Mouse (Mus musculus) monocyte, adult 5-6 weeks (primary cell): ENCODE data around the gene Cerkl. TPM values are rescaled to one million over a fixed set of nuclear protein-coding genes. Genes with fewer than 3 reads are reported as not detected.

Experiments used
- ATAC-seq: fragments of 153-309, 156-312 bp; replicated peaks from 2 replicates; pipeline ENCODE4 v1.8.0; 2017; ENCODE audit warnings: mild to moderate bottlenecking; ENCODE audit not compliant: low TSS enrichment, insufficient number of reproducible peaks, severe bottlenecking, poor library complexity, low FRiP score
- total RNA-seq: library from RNA; stranded (forward); fragments of 200-1000, 200-491, 200-594 nt; gene quantifications from 3 replicates; pipeline ENCODE4 v1.2.3, GENCODE M21; 2017

Cerkl gene
- total RNA-seq, 1 experiment from 2014 or later, result 38.2 TPM

DNA sequence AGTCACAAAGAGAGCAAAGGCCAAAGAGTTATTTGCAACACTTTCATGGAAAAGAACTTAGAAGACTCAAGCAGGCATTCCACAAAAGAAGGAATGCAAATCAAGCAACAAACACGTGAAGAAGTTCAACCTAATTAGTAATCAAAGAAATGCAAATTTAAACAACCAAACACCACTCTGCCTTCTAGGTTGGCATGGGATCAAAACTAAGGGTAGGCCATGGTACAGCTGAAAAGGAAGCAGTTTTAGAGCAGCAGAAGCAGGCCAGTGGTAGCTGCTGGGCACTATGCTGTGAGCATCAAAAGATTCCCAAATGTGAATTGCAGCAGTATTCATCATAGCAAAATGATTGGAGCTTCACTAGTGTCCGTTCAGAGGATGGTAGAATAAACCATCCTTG, 59.5 kb downstream of the Cerkl start:
- ATAC-seq, result no peak

DNA sequence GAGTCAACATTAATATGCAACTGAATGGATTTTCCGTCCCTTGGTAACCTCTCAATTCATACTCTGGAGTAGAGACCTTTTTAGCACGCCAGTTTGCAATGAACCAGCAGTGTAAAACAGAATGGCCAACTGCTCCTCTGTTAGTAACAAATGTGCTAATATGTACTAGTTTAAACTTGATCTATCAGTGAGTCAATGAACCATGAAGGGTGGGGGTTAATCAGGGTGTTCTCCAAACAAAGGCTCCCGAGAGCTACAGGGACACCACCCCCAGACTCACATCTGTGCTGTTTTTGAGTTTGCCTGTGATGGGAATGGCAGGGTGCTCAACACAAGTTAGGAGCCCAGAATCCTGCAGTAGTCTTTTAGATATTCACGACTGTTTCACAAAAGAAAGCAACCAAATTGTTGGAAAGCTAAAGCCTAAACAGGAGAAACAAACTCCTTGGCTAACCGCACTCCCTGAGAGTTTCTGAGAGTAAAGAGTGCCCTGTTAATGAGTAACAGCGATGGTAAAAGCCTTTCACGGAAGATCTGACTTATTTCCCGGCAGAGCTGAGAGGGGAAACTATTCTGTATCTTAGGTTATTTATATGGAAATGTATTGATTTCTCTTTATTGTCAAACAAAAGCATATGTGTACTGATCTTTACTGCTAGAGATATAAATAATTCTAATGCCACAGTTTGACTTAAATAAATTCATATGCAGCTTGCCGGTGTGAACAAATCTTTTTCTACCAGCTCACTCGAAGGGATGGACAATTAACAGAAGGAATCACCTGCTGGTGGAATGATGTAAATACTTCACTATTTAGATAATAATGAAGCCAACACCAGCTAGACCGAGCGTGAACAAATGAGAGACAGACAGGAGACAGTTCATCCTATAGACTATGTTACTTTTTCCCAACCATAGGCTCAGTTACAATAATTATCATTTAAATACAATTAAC, 77.2 kb downstream of the Cerkl start:
- no peak for ATAC-seq

DNA sequence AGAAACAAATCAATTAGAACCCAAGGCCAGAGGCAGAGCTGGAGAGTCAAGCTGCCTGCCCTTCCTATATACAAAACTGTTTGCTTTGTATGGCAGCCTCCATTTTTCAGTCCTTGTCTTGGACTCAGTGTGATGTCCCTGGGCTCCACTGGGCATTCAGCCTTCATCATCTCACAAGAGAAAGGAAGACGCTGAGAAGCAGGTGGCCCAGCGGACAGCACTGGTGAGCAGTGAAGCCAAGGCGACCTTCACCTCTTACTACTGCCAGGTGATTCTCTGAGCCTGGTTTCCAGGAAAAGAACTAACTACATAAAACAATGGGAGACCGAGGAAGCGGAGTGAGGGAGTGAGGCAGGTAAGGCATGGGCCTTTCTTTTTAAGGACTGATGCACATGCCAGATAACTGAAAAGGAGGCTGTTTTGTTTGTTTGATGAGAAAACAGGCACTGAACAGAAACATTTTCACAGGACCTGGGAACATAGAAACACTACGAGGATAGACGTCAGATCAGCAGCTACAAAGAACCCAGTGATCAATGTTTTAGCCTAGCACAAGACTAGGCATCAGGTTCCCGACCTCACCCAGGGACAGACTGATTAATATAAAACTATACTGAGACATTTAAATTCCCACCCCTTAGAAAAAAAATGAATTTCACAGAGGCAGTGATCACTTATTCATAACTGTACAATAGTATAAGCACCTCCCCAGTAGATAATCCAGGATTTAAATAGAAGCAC, 78.1 kb downstream of the Cerkl start:
- no peak for ATAC-seq

DNA sequence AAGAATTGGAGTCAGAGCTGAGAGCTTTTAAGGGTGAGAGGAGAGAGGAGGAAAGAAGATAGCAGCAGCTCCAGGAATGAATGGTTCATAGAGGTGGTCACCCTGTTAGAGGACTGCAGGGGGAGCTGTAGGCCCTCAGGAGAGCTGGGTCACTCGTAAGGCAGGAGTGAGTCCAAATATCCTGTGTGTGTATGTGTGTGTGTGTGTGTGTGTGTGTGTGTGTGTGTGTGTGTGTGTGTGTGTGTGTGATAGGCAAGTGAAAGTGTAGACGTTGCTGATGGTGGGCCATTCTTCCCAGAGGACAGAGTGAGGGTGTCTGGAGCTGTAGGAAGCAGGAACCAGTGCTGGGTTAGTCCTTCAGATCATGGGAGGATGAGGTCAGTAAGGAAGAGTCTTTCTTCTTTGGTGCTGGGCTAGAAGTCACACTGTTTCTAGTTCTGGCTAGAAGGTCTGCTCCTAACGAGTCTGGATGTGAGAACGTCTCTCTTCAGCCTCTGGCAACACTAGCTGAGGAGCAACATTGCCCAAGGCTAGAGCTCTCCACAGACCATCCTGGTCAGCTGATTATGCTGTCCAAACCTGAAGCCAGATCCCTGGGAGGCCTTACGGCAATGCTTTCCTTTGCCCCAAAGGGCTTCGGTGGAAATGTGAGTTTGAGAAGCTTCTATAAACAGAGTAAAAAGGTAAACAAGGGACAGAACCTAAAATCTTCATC, 83.9 kb downstream of the Cerkl start:
- ATAC-seq, result 0 out of 2 replicates have a peak, but pooled peaks have one; percentile 60

DNA sequence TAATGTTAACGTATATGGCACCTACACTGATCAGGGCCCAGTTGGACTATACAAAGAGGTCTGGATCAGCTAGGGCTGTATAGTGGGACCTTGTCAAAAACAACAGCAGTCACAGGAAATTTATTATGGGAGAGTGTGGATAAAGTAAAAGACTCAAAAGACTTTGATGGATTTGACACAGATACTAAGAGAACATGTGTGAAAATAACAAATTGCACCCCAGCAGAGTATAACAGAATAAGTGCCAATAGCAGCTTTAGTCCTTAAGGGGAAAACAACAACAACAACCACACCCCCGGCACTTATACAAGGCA, 84.5 kb downstream of the Cerkl start:
- no peak for ATAC-seq

DNA sequence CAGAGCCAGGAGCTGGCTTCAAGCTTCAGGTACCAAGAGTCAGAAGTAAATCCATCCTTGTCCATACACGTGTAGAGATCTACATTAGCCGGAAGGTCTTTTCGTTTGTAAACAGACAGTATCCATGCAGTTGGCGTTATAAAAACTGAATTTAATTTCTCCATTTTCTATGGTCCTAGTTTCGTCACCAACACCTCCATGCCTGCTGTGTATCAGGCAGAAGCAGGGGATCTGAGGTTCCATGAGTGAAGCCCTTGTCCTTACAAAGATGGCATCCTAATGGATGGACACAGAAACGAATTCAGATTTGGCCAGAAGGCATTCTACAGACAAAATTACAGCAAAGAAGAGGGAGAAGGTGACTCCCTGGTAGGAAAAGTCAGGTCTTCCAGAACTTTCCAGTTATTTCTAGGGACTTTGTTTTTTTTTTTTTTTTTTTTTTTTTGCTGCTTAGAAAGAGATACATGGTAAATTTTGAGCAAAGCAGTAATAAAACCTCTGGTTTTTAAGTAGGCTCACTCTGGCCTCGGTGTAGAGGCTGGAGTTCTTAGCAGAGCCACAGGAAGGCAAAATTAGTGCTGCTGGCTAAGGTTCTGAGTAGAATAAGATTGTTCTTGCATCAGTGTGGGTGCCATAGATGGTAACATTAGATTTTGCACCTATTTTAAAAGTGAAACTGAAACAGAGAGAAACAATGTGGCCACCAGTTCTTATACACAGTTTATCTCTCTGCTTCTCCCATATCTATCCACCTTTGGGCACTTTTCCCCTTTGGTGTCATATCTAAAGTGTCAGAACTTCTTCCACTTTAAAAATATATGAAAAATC, 85.0 kb downstream of the Cerkl start:
- ATAC-seq, result no peak

DNA sequence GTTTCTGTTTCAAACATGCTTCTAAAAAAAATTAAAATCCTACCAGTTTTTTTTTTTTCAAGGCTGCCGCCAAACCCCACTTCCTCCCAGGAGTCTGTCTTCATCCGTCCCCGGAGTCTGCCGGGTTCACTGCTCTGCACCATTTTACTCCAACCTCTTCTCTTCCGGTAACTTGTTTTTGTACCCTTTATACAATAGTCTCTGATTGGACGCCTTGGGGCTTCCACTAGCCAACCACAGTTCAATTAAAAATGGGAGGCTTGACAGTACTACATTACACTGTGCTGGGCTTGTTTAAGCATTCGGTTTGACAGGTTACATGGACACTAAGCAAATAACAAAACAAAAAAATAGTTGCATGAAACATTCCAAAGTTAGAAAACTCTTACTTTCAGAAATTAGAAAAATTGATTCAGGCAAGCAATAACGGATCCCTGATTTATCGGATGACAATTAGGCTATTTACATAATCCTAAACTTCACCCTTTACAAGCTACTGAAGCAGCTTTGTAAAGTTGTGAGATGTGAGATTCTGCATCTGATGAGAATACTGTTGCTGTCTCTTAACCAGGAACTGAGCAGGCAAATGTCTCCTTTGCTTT, 85.8 kb downstream of the Cerkl start:
- peak; percentile 67 for ATAC-seq

DNA sequence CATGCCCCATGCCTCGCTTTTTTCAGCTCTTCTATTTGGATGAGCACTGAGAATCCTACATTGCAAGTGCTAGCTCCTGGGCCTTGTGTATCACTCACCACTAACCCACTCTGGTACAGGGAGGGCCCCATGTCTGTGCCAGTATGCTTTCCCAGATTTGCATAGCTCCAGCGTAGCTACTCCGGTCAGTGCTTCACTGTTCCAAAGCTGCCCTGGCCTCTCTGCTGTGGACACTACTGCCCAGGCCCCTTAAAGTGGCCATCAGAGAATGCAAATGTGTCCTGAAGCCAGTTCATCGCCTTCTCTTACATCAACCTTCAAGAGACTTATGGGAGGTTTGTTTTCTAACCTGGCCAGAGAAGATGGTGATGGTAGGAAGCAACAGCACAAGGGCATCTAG, 86.7 kb downstream of the Cerkl start:
- ATAC-seq, result no peak

DNA sequence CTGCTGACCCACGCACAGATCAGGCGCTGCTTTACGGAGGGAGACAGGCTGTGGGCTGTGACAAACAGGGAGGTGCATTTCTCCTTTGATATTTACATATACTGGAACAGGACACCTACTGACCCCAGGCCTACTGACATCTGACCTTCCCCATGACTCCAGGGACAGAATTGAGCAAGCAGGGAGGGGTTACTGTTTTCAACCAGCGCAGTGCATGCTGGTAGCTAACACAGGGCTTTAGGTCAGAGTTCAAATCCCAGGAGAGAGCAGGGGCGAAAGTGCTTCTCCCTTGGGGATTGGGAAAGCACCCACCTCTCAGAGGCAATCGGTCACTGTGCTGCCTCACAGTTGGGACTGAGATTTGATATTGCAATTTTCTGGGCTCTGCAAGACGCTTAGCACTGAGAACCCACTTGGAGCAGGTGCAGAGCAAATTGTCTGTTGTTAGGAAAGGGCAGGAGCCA, 87.5 kb downstream of the Cerkl start:
- ATAC-seq, result peak; percentile 40; the same call in 1 of the 2 replicates

DNA sequence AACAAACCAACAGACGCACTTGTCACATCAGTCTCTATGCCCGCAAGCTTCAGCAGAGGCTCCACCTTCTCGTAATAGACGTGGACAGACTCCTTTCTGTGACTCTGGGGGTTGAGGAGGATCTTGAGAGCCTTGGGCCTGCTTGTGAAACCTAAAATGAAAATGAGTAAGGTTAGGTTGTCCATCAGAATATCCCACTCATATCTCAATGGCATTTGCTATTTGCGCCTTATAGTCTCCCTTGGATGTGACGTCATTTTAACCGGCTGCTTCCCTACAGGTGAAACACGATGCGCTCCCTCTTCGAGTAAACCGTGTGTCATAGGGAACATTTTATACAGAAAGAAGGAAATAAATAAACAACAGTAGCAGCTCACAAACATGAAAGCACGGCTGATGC, 87.9 kb downstream of the Cerkl start:
- ATAC-seq, result no peak

DNA sequence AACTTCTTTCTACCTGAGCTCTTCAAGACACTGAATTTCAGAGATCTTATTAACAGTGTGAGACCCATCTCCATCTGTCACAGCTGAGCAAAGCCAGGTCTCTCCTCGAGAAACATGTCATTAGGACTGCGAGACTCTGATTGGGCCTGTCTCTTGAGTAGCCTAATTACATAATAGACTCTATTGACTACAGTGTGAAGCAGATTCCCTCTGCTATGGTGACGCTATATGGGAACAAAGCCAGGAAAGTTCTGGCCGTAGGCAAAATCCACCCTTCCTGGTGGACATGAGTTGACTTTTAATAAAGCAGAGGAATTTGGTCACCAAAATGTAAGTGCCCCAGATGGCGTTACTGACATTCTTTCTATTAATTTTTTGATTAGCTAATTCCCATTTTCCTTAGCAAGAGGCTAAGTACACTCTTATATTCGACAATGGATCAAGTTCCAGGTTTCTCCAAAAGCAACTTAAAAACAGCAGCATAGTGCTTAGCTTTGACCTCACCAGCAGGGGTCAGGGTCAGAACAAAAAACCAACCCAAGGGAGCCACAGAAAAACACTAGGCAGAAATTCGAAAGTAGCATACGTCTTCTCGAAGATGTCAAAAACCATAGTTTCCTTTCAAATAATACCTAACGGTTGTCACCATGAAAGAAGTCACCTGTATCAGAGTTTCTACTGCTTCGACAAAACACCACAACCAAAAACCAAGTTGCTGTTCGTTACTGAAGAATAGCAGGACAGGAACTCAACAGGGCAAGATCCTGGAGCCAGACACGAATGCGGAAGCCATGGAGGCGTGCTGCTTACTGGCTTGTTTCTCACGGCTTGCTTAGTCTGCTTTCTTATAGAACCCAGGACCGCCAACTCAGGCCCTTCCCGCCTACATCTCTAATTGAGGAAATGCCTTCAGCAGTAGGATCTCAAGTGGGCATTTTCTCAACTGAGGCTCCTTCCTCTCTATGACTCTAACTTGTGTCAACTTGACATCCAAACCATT, 88.8 kb downstream of the Cerkl start:
- ATAC-seq, result no peak

DNA sequence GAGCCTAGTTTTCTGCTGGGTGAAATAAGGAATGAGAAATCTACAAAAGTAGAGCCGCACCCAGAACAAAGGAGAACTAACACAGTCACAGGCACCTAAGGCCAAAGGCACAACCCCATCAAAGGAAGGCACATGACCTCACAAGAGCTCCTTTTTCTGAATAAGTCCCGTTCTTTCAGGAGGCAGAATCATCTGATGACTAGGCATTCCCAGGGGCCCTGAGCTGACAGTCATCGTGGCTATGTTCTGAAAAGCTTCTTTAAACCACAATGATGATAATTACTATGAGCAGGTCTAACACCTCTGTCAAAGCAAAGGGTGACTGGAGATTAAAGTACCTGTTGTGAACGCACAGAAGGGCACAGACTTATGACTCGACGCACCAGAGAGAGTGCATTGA, 92.7 kb downstream of the Cerkl start:
- ATAC-seq, result no peak

DNA sequence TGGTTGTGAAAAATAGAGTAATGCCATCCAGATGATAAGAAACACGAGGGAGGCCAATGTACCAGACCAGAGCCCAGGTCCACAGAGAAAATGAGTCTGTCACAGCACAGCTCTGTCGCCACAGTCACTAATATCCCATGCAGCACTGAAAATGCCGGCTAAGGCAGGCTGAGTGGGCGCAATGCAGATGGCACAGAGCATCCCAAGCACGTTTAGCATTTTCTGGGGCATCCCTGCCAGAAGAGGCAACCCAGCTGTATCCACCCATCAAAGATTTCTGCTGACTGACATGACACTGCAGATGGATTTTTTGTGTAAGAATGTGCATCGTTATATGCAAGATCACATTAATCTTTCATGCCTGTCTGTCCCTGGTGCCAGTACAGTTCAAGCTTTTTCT, 94.6 kb downstream of the Cerkl start:
- ATAC-seq, result no peak

DNA sequence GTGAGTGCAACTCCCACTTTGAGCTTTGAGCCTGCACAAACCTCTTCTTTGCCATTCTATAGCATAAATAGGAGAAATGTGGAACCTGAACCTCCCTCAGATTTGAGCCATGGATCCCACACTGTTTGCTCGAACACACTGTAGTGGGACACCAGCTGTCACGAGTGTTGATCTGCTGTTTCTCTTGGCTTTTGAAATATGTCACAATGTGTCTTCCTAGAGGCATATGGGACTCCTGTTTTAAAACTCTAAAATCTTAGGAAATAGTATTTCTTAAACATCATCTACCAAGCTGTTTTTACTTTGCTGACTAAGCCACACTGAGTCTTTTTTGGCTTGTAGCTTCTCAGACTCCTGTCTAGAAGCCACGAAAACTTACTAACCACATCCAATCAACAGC, 98.8 kb downstream of the Cerkl start:
- no peak for ATAC-seq

DNA sequence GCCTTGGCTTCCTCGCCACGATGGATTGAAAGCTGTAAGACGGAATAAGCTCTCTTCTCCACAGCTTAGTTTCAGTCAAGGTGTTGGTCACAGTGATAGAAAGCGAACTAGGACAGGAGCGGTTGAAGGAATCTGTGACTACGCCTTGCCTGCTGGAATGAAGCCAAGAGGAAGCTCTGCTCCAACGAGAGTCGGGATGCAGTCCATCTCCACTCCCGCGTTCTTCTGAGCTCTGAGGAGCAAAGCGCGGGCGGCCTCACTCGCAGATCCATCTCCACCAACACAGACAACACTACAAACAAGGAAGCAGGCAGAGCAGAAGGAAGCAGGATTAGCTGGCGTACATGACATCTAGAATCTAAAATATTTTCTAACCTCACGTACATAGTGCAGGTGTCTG, 101.8 kb downstream of the Cerkl start:
- no peak for ATAC-seq

DNA sequence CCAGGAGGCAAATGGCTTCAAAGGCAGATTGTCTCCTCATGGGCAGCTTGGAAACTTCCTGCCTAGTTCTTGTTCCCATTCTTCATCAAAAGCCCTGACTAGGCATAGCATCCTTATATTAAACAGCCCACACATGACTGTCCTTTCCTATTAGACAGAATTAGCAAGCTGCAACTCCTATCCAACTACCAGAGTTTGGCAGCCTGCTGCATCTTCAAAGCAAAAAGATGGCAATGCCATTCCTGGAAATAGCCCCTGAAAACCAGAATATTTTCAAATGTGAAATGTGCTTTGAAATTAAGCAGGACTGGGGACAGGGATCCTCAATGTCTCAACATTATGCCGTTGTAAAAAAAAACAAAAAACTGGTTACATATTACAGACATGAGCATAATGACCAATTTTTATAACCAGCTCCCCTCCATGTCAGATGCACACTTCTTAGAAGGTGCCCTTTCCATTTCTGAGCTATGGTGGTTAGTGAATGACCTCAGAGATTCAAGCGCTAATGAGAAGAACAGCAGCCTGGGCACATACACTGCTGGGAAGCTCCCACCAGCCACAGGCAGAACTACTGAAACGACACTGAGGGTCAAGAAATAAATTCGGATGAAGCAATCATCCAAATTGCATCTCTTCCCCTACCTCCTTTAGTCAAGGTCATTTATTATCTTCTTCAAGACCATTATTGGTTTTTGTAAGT, 104.3 kb downstream of the Cerkl start:
- no peak for ATAC-seq
